9 mouse cellular contexts compared by ENCODE assay signal in the genomic region with DNA sequence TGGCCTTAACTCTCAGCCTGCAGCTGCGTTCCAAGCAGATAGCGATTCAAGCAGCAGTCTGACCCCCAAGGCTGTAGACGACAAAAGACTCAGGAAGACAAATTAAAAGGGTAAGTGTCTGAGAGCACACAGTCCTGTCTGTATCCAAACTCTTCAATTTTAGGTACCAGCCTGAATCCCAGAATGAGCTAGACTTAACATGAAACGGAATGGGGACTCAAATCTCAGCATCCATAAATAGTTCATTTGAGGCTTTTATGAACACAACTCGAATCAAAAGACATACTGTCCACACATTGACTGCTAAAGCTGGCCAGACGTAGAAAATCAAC. TPM values are rescaled to one million over a fixed set of nuclear protein-coding genes. Genes with fewer than 3 reads are reported as not detected.
A peak's percentile ranks its signal among the peaks of the same experiment; 100 is the strongest.
DNase-seq lines count a peak whose midpoint lies in the region; ATAC-seq and TF ChIP-seq lines count a peak whose summit lies in the region.
"Had no signal": no experiment of that assay in that cellular context is flagged by ENCODE, and none has a peak within 500 bp of the region (broad histone marks: within the 10 kb centered on the region; RNA-seq: fewer than 3 reads in every experiment).

No protein-coding gene starts in this region.

- no peaks in the 10 kb centered on the region for H3K27me3 ChIP-seq in heart, embryonic 12.5 days (replicated peaks)
- H3K27me3 ChIP-seq in C2C12 (ENCODE audit: control insufficient read depth, insufficient read depth, insufficient read length): no peaks in the 10 kb centered on the region
- no peaks in the 10 kb centered on the region for H3K27me3 ChIP-seq in forebrain, postnatal 0 days (ENCODE audit: insufficient read depth, low read length)
- no peaks in the 10 kb centered on the region for H3K27me3 ChIP-seq in liver, postnatal 0 days (ENCODE audit: insufficient read depth, low read length)

- no peaks in the 10 kb centered on the region; the same call in 1 of the 2 replicates for H3K9me3 ChIP-seq in heart, embryonic 12.5 days (replicated peaks)
- no peaks in the 10 kb centered on the region for H3K9me3 ChIP-seq in forebrain, postnatal 0 days (ENCODE audit: low read length)
- no peaks in the 10 kb centered on the region for H3K9me3 ChIP-seq in liver, postnatal 0 days (ENCODE audit: low read length)

- H3K27ac ChIP-seq in heart, embryonic 12.5 days (ENCODE audit: poor library complexity, severe bottlenecking): peak overlapping the region; percentile 92
- H3K27ac ChIP-seq in forebrain, postnatal 0 days (ENCODE audit: low read depth, low read length): peak overlapping the region; percentile 78
- peak overlapping the region; percentile 61 for H3K27ac ChIP-seq in liver, postnatal 0 days (ENCODE audit: low read depth)

- intact Hi-C loops in heart, postnatal 10 days (cut with DNase I): no loop called here

- H3K79me2 ChIP-seq in C2C12 (ENCODE audit: control insufficient read depth, insufficient read depth): peaks cover 68% of the 10 kb centered on the region

- peaks cover 54% of the 10 kb centered on the region for H3K79me3 ChIP-seq in C2C12 (ENCODE audit: low read depth)

- 12% methylated on average over 6 of the region's 6 CpGs for WGBS in heart, embryonic 12.5 days
- 22% methylated on average over 6 of the region's 6 CpGs for WGBS in forebrain, postnatal 0 days
- WGBS in liver, postnatal 0 days (ENCODE audit: insufficient replicate concordance): 41% methylated on average over 6 of the region's 6 CpGs

- peaks cover 24% of the 10 kb centered on the region for H3K4me1 ChIP-seq in heart, embryonic 12.5 days (replicated peaks)
- peaks cover 18% of the 10 kb centered on the region; the same call in 1 of the 2 replicates for H3K4me1 ChIP-seq in forebrain, postnatal 0 days (ENCODE audit: insufficient read depth)
- H3K4me1 ChIP-seq in liver, postnatal 0 days (ENCODE audit: insufficient read depth): no peaks in the 10 kb centered on the region

- peak overlapping the region; percentile 85 for H3K9ac ChIP-seq in heart, embryonic 12.5 days
- peak overlapping the region; percentile 35 for H3K9ac ChIP-seq in forebrain, postnatal 0 days
- H3K9ac ChIP-seq in liver, postnatal 0 days (replicated peaks): peak overlapping the region; percentile 5; the same call in 1 of the 2 replicates

- H3K4me3 ChIP-seq in heart, embryonic 12.5 days: peak overlapping the region; percentile 67
- H3K4me3 ChIP-seq in C2C12 (ENCODE audit: insufficient read depth, poor library complexity, severe bottlenecking): peak overlapping the region; percentile 84
- H3K4me3 ChIP-seq in forebrain, postnatal 0 days (ENCODE audit: low read depth, low read length): peak overlapping the region; percentile 16
- peak overlapping the region; percentile 39 for H3K4me3 ChIP-seq in liver, postnatal 0 days (ENCODE audit: low read depth, low read length)

- no peak for TF ChIP-seq EP300 in liver, postnatal 0 days (IDR thresholded peaks at IDR 0.05; ENCODE audit: low read depth)

- no peak for DNase-seq in heart, postnatal 10 days
- DNase-seq in forebrain, postnatal 0 days: no peak
- DNase-seq in liver, postnatal 0 days: no peak
- DNase-seq in layer of hippocampus, adult 8-10 months (ENCODE audit: low spot score in 2 of 2): no peak
- DNase-seq in adrenal gland, postnatal 10 days: no peak
- no peak for DNase-seq in testis, postnatal 10 days (ENCODE audit: low spot score)

- no peak for ATAC-seq in heart, embryonic 12.5 days (ENCODE audit: insufficient number of reproducible peaks, low FRiP score)
- no peak for ATAC-seq in forebrain, postnatal 0 days
- ATAC-seq in liver, postnatal 0 days: no peak
- ATAC-seq: CD4-positive, CD25-positive, alpha-beta regulatory T cell, adult 4 months had no signal

- peak overlapping the region; percentile 92 for H3ac ChIP-seq in C2C12 (ENCODE audit: control insufficient read depth, insufficient read length, low read depth)

- TF ChIP-seq CTCF in C2C12 (IDR thresholded peaks at IDR 0.05; ENCODE audit: control insufficient read depth, insufficient read depth, insufficient read length): no peak
- TF ChIP-seq CTCF in forebrain, postnatal 0 days (IDR thresholded peaks at IDR 0.05; ENCODE audit: low read depth): no peak
- TF ChIP-seq CTCF in liver, postnatal 0 days (IDR thresholded peaks at IDR 0.05; ENCODE audit: low read depth): no peak

- H3K36me3 ChIP-seq in heart, embryonic 12.5 days: peaks cover 23% of the 10 kb centered on the region
- H3K36me3 ChIP-seq in C2C12 (ENCODE audit: control insufficient read depth, insufficient read depth): peaks cover 15% of the 10 kb centered on the region
- H3K36me3 ChIP-seq in forebrain, postnatal 0 days (ENCODE audit: insufficient read depth): no peaks in the 10 kb centered on the region
- H3K36me3 ChIP-seq in liver, postnatal 0 days (replicated peaks; ENCODE audit: insufficient read depth, low read length): peaks cover 7% of the 10 kb centered on the region; the same call in 1 of the 2 replicates

- H3K4me2 ChIP-seq in heart, embryonic 12.5 days: peak overlapping the region; percentile 85
- H3K4me2 ChIP-seq in forebrain, postnatal 0 days (ENCODE audit: low read depth): peak overlapping the region; percentile 41
- peak overlapping the region; percentile 65 for H3K4me2 ChIP-seq in liver, postnatal 0 days (ENCODE audit: low read depth, low read length)

TF ChIP-seq in C2C12, 6 proteins besides CTCF, POLR2A, EP300 and RAD21:
- no peak for TF ChIP-seq CEBPB (IDR thresholded peaks at IDR 0.05; ENCODE audit: low read depth)
- no peak for TF ChIP-seq FOSL1 (IDR thresholded peaks at IDR 0.05; ENCODE audit: insufficient read depth, low read length, poor library complexity, severe bottlenecking)
- TF ChIP-seq MAX (IDR thresholded peaks at IDR 0.05): no peak
- TF ChIP-seq MYOG (IDR thresholded peaks at IDR 0.05; ENCODE audit: control insufficient read depth, extremely low read depth, insufficient read length): no peak
- no peak for TF ChIP-seq MYOD1 (IDR thresholded peaks at IDR 0.05; ENCODE audit: control insufficient read depth, insufficient read length, low read depth)

RNA-seq across cellular contexts. Expression of gene Cers5, which starts 46.4 kb away (rescaled TPM):
- polyA plus RNA-seq in heart, embryonic 12.5 days (2016; fragmentation: Nextera tagmentation; extraction: Ambion mirVana): 53.9 and 55.4 TPM in 2 replicates
- 10 to 100 TPM; 26.4 to 28.1 TPM for total RNA-seq in heart, postnatal 10 days (2021)
- 101 TPM for polyA plus RNA-seq in C2C12 (2012; fragmentation: generic; extraction: Trizol)
- 95.7 and 99.2 TPM in 2 replicates for total RNA-seq in forebrain, postnatal 0 days (2014; rRNA removed)
- polyA plus RNA-seq in forebrain, postnatal 0 days (2015; fragmentation: Nextera tagmentation; extraction: Ambion mirVana): 69.5 and 76.8 TPM in 2 replicates
- polyA plus RNA-seq in liver, postnatal 0 days (2015; fragmentation: Nextera tagmentation; extraction: Ambion mirVana): 6.7 and 7.0 TPM in 2 replicates
- 10 to 100 TPM; 24.9 to 34.7 (median 31.4) TPM for total RNA-seq in layer of hippocampus, adult 8-10 months (2022)
- 10 to 100 TPM; 35.9 to 41.6 TPM for total RNA-seq in adrenal gland, postnatal 10 days (2021)

RNA-seq across cellular contexts. Expression of gene Lima1, which starts 56.2 kb away (rescaled TPM):
- polyA plus RNA-seq in heart, embryonic 12.5 days (2016; fragmentation: Nextera tagmentation; extraction: Ambion mirVana): 24.6 and 25.5 TPM in 2 replicates
- 10 to 100 TPM; 27.9 to 32.8 TPM for total RNA-seq in heart, postnatal 10 days (2021)
- 130 TPM for polyA plus RNA-seq in C2C12 (2012; fragmentation: generic; extraction: Trizol)
- 9.7 and 12.5 TPM in 2 replicates for total RNA-seq in forebrain, postnatal 0 days (2014; rRNA removed)
- 8.5 and 11.8 TPM in 2 replicates for polyA plus RNA-seq in forebrain, postnatal 0 days (2015; fragmentation: Nextera tagmentation; extraction: Ambion mirVana)
- polyA plus RNA-seq in liver, postnatal 0 days (2015; fragmentation: Nextera tagmentation; extraction: Ambion mirVana): 14.8 and 15.0 TPM in 2 replicates
- 10 to 100 TPM; 11.0 to 14.6 (median 13.1) TPM for total RNA-seq in layer of hippocampus, adult 8-10 months (2022)
- 10 to 100 TPM; 37.7 to 39.7 TPM for total RNA-seq in adrenal gland, postnatal 10 days (2021)

Comparison
In these comparisons a context has a peak if more than half of its experiments do, and no peak if none do; other contexts are left out.
1. H3K4me3 ChIP-seq: peak in every context shown above with its lines; median percentile 84 in C2C12; 67 in heart, embryonic 12.5 days; 39 in liver, postnatal 0 days; 16 in forebrain, postnatal 0 days.
2. H3K9ac ChIP-seq: peak in every context shown above with its lines; median percentile 85 in heart, embryonic 12.5 days; 35 in forebrain, postnatal 0 days; 5 in liver, postnatal 0 days.